Mouse (Mus musculus) v-Abl transformed pro-B cells (cell line): ENCODE results near the gene Fgd3.

ENCODE experiments used
- in situ Hi-C, 2 experiments: fragments of 400-800 bp; cut with MboI; formaldehyde crosslinking; loops; one replicate each; pipeline ENCODE4 v1.15.1; 2025; ENCODE audit not compliant: unreplicated experiment in 2 of 2

Gene Fgd3

DNA sequence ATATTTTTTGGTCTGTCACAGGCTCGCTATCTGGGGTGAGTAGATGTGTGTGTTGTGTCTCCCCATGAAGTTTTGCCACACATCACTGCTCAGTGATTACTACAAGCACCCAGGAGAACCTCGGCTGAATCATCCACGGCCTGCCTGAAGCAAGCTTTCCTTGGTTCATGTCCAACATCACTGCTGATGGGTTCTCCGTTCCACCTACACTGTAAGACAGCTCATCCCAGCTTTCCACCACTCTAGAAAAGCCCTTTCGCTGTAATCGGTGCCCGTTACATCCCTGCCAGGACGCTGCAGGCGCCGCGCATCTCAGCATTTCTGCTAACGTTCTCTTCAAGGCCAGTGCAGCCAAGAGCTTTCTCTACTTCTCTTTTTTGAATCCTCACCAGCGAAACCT, 67.4 kb downstream of the Fgd3 start:
- in situ Hi-C loops: no loop called here

DNA sequence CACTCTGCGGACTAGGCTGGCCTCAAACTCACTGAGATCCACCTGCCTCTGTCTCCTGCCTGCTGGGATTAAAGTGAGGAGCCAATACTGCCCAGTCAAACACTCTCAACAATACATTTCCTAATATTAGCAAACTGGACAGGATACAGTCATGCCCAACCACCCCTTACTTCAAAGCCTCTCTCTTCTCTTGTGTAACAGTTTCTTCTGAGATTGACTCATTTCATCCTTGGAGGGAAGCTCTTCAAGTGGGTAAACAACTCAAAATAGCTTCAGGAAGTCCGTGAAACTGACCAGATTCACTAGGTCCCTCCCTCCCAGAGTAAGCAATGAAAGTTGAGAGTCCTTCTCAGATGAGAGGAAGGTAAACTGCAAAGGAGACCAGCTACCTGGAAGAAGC, 68.0 kb downstream of the Fgd3 start:
- in situ Hi-C loops: no loop called here

DNA sequence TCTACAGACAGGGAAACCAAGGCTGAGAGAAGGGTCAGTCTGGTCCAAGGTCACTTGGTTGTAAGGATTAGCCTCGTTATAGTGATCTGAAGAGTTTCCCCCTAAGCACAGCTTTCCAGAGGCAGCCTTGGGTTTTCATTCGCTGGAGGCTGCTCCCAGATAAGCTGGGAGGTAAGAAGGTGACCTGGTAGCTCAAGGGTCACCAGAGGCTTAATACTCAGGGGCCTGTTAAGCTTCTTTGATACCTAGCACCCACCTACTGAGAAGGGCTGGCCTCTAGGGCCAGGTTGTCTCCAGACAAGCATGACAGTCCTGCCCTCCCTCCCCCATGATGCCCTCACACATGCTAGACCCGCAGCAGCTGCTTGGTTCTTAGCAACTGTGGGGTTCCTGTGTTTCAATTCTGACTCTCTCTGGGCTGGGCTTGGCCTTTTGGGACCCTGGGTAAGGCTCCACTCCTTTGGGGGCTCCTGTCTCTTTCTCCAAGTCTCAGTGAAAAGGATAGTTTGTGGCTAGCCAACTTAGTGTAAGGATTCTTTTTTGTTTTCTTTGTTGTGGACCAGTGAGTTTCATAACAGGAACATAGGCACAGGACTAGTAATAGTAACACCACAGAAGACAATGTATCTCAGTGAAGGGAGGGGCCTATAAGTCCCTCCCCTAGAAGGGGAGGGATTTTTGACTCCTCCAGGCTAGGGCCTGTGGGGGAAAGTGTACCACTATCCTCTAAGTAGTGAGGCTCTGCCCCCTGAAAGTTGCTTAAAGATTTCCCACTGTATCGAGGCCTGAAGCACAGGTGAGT, 69.2 kb downstream of the Fgd3 start:
- in situ Hi-C loops: no loop called here

DNA sequence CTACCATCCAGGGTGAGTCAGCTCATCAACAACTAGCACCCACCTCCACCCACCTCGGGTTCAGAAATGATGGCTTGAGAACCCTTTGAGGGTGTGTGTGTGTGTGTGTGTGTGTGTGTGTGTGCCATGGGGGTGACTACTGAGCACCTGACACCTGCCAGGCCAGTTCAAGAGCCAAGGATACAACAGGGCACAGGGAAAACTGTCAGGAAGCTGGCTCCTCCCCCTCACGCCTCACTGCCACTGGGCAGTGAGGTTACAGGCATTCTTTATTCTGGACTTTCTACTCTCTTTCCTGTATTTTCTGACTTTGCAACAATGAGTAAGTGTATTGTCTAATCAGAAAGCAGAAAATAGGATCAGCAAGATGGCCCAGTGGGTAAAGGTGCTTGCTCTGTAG, 70.5 kb downstream of the Fgd3 start:
- in situ Hi-C loops: loop anchor here in 1 of 2 experiments (5.0 kb wide), 1 partner anchor 38 kb away; no protein-coding TSS in a partner anchor

DNA sequence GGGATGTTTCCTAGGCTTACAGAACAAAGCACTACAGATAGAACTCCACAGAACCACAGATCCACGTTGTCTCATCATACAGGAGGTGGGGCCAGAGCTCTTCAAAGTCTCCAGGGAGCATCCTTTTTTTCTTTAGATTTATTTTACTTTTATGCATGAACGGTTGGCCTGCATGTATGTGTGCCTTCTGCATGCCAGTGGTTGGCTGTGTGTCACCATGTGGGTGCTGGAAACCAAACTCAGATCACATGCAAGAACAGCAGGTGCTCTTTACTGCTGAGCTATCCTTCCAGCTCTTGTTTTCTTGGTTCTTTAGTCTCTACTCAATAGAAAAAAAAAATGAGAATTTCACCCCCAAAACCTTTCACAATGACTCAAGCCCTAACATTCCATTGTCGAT, 71.2 kb downstream of the Fgd3 start:
- in situ Hi-C loops: loop anchor here in 1 of 2 experiments (5.0 kb wide), 1 partner anchor 38 kb away; no protein-coding TSS in a partner anchor

DNA sequence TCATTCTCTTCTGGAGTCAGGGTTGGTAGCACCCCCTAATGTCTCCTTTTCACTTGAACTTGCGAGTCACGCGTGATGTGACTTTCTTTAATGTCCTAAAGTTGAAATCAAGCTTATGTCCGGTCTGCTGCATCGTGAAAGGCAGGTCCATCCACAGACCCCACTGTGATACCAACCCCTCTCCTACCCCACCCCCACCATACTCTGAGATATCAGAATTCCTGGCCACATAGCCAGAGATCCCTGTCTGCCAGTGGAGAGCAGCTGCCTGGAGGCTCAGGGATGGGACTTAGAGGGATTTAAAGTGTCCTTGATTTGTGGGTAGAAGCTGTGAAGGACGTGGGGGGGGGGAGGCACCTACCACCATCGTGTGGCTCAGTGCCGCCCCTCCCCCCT, 71.6 kb downstream of the Fgd3 start, which contains the start of gene Susd3:
Susd3 (minus strand) TSS at position 240 of the 396 bp plus-strand sequence.
- in situ Hi-C loops: loop anchor here in 1 of 2 experiments (5.0 kb wide), 1 partner anchor 39 kb away; no protein-coding TSS in a partner anchor

DNA sequence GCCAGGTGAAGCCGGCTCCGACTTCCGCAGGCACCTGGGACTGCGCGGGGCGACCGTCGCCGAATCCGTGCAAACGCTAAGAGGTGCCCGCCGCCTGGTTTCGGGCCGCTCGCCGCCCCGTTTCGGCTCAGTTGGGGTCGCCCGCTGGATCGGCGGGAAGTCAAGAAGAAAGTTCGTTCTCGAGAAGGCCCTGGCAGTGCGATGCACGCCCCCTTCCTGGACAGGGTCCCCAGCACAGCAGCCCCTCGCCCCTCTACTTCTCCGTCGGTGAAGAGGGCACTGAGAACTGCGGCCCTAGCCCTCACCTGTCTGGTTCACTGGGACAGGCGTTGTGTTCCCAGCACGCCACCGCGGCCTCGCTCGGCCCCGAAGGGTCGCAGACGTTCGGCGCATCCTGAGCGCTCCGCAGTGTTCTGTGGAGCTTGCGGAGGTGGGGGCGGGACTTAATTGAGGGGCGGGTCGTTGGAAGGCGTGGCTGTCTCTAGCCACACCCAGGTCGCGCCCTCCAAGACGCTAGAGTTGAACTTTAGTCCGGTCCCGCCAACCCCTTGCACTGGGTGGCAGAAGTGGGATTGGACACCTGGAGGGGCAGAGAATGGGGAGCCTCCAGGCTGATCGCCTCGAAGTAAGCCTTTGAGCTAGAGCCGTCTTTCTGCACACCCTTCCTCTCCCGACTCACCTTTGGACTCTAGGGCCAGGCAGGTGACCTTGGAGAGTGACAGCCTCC, 72.2 kb downstream of the Fgd3 start:
- in situ Hi-C loops: loop anchor here in 1 of 2 experiments (5.0 kb wide), 1 partner anchor 39 kb away; no protein-coding TSS in a partner anchor

DNA sequence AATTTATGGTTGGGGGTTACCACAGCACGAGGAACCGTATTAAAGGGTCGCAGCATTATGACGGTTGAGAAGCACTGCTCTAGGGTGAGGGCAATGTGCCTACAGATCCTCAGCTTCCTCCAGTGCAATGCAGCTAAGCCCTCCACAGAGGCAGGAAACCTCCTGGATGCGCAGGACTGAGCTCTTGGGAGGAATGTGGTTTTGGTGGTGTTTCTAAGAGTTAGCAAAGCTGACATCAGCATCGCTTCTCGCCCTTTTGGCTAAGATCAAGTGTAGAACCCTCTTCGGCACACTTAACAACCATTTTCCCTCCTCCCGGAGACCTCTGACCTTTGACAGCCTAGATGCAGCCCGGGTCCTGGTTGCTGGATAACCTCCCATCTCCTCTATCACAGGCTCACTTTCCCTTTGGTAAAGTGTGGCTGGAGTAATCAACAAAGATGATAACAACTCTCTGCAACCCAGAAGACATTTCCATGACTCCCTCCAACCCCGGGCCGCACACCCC, 72.8 kb downstream of the Fgd3 start:
- in situ Hi-C loops: loop anchor here in 1 of 2 experiments (5.0 kb wide), 1 partner anchor 40 kb away; no protein-coding TSS in a partner anchor

DNA sequence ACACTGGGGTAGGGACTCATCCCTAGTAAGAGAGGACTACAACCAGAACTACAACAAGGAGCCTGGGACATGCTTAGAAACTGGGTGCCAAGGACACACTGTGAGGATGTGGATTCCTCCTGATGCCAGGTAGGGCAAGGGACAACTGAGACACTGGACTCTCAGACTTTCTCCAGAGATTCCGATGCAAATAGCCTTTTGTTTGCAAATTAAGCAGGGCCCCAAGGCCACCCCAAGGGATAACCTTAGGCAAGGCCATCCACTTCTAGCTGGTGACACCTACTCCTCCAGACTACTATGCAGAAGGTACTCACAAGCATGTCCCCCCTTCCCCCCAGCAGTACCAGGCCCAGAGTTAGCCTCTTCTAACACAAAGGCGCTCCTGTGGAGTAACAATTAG, 73.5 kb downstream of the Fgd3 start:
- in situ Hi-C loops: loop anchor here in 1 of 2 experiments (5.0 kb wide), 1 partner anchor 41 kb away; no protein-coding TSS in a partner anchor

DNA sequence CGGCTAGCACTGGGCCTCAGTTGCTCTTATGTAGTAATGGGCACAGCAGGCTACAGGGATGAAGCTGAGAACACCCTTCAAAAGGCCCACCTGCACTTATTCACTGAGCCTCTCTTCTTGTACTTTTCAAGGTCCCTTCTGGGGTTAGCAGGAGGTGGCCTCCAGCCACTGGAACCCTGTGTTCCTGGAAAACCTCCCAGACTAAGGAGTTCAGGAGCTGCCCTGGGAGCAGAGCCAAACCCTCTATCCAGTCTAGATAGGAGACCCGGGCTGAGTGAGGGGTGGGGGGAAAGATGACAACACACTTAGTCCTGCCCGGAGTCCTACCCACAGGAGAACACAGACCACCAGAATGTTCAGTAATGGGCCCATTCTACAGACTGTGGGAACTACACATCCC, 74.1 kb downstream of the Fgd3 start:
- in situ Hi-C loops: loop anchor here in 1 of 2 experiments (5.0 kb wide), 1 partner anchor 41 kb away; no protein-coding TSS in a partner anchor

DNA sequence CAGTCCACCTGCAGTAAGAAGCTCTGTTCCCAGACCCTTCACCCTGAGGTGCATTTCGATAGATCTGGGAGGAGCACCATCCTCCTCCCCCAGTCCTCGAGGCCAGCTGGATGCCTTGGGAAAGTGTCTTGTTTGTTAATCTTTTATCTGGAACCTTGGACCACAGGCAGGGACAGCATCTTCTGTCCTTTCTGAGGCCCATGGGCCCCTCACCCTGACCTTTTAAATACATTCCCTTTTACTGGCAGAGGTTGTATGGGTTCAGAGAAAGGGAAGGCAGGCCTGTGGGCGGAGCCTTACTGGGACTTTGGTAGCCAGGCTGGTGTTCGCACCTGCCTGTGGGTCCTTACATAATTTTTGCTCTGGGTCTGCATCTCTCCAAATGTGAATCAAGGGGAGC, 74.9 kb downstream of the Fgd3 start:
- in situ Hi-C loops: loop anchor here in 1 of 2 experiments (5.0 kb wide), 1 partner anchor 42 kb away; no protein-coding TSS in a partner anchor

DNA sequence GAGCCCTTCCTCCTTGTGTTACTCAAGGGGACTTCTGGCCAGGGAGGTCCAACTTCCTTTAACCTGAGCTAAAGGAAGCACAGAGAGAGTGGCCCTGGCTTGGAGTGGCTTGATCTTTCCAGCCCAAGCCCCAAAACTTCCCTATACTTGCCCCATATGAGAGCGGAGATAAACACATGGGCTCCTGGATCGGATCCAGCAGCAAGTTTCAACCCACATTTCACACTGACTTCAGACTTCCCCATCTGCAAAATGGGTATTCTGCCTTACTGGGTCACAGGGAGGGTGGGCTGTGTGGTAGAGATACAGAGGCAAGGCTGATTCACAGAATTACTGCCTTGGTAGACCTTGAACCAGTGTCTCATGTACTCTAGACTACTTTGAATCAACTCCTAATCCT, 76.6 kb downstream of the Fgd3 start:
- in situ Hi-C loops: no loop called here

DNA sequence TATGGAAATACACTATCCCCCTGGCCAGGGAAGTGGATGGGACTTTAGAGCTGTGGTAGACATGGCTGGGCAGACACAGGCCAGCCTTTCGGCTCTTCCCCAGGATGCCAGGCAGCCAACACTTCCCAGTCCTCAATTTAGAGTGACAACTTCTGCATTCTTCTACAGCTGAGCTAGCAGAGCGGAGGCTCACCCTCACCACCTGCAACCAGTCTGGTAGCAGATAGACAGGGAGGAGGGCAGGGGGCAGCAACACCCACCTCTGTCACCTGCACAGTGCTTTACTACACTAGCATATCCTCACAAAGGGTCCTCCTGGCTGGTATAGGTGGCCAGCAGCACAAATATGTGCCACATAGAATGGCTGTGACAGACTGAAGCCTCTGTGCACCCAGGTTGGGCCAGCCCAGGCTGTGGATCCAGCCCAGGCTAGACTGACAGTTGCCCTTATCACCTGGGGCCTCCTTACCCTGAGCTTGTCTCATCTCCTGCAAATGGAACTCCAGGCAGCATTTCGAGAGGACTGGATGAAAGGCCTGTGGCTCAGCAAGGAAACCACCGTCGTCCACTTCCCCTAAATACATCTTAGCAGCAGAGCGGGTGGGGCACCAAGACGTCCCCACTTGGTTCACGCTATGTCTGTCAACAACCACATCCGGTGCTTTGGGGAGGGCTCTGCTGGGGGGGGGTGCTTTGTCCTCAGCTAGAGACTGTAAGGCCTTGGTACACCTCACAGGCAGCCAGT, 77.6 kb downstream of the Fgd3 start:
- in situ Hi-C loops: no loop called here

DNA sequence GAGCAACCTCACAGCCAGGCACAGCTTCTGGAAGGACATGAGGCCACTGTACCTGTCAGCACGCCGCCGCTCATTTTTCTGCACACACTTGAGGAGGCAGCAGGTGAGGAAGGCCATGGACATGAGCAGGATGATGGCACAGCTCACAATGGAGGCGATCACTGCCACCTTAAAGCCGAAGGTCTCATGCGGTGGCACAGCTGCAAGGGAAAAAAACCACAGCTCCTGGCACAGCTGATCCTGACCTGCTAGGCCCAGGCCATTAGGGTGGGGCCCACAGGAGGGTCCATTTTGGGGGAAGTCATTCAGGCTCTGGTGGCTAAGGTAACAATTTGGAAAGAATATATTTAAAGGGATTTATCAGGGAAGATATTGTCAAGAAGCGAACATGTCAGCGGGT, 81.4 kb downstream of the Fgd3 start:
- in situ Hi-C loops: no loop called here

DNA sequence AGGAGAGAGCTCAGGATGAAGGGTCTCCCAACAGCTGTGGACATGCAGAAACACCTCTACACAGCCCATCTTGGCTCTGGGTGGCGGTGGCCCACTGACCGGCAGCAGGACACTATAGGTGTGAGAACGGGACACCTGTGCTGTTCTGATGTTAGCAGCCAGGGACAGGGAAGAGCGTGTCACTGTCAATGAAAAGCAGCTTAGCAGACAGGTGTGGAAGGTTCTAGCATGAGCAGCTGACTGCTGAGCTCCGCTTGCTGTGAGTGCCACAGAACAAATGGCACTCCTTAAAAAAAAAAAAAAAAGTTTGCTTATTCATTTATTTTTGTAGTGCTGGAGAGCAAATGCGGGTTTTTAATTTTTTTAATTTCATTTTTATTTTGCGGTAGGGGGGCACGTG, 82.5 kb downstream of the Fgd3 start:
- in situ Hi-C loops: no loop called here

DNA sequence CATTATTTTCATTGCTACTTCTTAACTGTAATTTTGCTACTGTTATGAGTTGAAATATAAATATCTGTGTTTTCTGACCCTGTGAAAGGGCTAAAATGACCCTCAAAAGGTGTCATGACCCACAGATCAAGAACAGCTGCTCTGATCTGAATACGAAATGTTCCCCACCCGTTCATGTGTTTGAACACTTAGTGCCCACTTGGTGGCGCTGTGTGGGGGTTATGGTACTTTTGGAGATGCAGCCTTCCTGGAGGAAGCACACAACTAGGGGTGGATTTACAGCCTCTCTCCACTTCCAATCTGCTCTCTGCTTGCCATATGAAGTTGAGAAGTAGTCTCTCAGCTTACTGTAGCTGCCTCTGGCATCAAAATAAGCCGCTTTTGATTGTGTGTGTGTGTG, 85.4 kb downstream of the Fgd3 start:
- in situ Hi-C loops: no loop called here

DNA sequence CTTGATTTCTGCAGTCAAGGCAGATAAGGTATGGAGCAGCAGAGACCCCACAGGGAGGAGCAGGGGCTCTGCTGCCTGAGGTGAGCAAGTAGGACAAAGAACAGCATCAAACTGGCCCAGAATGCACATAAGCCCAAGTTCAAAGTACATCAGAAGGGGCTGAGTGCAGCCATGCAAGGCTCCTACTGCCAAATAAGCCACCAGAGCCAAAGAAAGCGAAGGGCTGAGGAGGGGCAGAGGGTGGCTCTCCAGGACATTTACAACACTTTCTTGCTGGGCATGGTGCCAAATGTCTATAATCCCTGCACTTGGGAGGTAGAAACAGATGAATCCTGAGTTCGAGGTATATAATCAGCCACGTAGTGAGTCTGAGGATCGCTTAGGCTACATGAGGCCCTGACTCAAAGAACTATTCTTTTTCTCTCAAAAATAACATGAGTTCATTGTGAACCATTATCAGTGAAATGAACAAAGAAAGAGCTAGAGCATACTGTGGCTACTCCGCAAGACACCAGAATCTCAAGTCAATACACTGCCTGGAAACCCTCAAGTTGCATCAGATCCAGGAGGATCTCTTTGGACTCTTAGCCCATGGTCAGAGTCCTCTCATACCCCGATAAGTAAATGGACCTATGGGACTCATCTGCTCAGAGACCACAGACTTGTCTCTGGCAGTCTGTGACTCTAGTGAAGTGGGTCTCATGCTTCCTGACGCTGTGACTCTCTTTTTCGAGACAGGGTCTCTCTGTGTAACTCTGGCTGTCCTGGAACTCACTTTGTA, 86.1 kb downstream of the Fgd3 start:
- in situ Hi-C loops: no loop called here

DNA sequence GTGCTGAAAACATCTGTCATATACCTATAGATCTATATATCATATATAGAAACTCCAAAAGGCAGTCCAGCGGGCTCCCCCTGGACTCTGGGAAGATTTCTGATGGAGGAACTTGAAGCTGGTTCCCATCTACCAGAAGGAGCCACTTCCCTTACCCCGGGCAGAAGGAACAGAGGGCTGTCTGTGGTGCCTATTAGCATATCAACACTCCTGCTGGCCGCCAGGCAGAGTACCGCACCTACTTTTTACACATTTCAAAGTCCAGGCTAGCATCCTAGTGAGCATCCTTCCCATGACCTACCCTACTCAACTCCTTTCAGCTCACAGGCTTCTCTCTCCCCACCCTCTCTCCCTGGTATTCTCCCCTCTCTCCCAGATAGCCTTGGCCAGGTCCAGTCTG, 94.5 kb downstream of the Fgd3 start:
- in situ Hi-C loops: loop anchor here in 1 of 2 experiments (10.0 kb wide), 2 partner anchors 69 to 149 kb away; no protein-coding TSS in a partner anchor

DNA sequence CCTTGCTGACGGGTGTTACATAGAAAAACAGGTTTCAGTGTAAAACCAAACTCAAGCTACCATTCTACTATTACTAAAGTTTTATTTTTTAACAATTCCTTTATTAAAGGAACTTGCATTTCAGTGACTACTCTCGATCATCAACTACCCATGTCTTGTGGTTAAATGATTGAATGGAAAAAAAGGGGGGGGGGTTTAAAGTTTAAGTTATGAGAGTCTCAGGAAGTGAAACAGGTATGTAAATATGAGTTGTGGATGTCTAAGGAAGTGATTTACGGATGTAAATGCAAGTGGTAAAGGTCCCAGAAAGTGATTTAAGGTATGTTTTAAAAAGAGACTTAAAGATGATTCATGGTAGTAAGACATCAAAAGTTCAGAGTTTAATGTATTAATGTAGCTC, 95.0 kb downstream of the Fgd3 start:
- in situ Hi-C loops: loop anchor here in 1 of 2 experiments (10.0 kb wide), 2 partner anchors 70 to 150 kb away; no protein-coding TSS in a partner anchor
